Mouse (Mus musculus) heart, adult 9 months (tissue): ENCODE results near the gene Gtsf1l.

Experiments used
- DNase-seq, 2 experiments: peaks; one replicate each; pipeline ENCODE4 v3.0.0; 2022; ENCODE audit warnings: low spot score in 2 of 2

The Gtsf1l gene

GRCm38 (mm10) chr2:163051691-163052090 is 36.0 kb downstream of the Gtsf1l start:
- DNase-seq: no peak

- DNase-seq: no peak
These were observed 38.5 kb downstream of the Gtsf1l start for GRCm38 (mm10) chr2:163049116-163049515.

DNA sequence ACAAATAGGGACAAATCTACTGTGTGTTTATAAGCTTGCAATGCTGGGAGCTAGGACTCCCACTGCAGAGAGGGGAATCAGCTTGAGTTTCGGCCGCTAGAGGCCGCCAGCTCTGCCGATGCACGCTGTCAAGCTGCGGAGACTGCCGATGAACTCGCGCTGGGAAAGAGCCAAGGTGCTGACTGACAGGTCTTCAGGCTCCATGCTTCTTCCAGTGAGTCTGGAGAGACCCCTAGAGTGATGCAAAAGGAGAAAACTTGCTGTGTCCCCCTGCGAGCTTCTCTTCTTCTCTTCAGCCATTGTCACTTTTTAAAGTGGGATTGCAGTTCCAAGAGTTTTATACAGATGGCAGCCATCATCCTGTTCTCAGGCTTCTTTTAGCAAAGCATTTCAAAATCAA is 39.5 kb downstream of the Gtsf1l start:
- DNase-seq: peak; percentile 13 to 35

GRCm38 (mm10) chr2:163039940-163040339 is 47.7 kb downstream of the Gtsf1l start:
- no peak for DNase-seq
